Mouse (Mus musculus) CH12.LX (cell line): ENCODE data around the gene Gm13103.
"Not testable (repeated sequence)": the region's sequence is repeated elsewhere in the genome, so short reads cannot be mapped to it uniquely, and the experiment has no call there.

Experiments used
- BHLHE40 ChIP-seq: IDR thresholded peaks from 2 replicates; pipeline ENCODE4 v1.6.1; 2011; ENCODE audit warnings: mild to moderate bottlenecking, low read depth, low read length, improper control_type of control experiment
- CTCF ChIP-seq, 2 experiments: IDR thresholded peaks in 1 of 2; conservative IDR thresholded peaks in 1 of 2; 2 replicates each; pipeline ENCODE4 v1.5.1; 2011 to 2012; ENCODE audit warnings: low read depth in 2 of 2, low read length in 2 of 2, improper control_type of control experiment in 1 of 2, inconsistent platforms in 1 of 2, mild to moderate bottlenecking in 1 of 2, moderate library complexity in 1 of 2
- E2F4 ChIP-seq: IDR thresholded peaks from 2 replicates; pipeline ENCODE4 v1.6.1; 2011; ENCODE audit warnings: low read depth, low read length, improper control_type of control experiment; ENCODE audit not compliant: insufficient replicate concordance
- GABPA ChIP-seq: IDR thresholded peaks from 2 replicates; pipeline ENCODE4 v1.6.1; 2012; ENCODE audit warnings: low read depth, low read length, improper control_type of control experiment, inconsistent platforms; ENCODE audit not compliant: insufficient replicate concordance
- MAX ChIP-seq: IDR thresholded peaks from 2 replicates; pipeline ENCODE4 v1.6.1; 2011; ENCODE audit warnings: low read length, improper control_type of control experiment
- MEF2A ChIP-seq: IDR thresholded peaks from 2 replicates; pipeline ENCODE4 v1.6.1; 2014; ENCODE audit warnings: low read depth, mild to moderate bottlenecking, inconsistent platforms, low read length, improper control_type of control experiment, borderline replicate concordance
- NRF1 ChIP-seq: IDR thresholded peaks from 2 replicates; pipeline ENCODE4 v1.6.1; 2014; ENCODE audit warnings: low read depth, mild to moderate bottlenecking, inconsistent platforms, low read length, improper control_type of control experiment, moderate library complexity
- POLR2A ChIP-seq: IDR thresholded peaks from 2 replicates; pipeline ENCODE4 v1.6.1; 2011; ENCODE audit warnings: low read depth, mild to moderate bottlenecking, improper control_type of control experiment, low read length
- POLR2AphosphoS2 ChIP-seq: IDR thresholded peaks from 2 replicates; pipeline ENCODE4 v1.6.1; 2011; ENCODE audit warnings: low read depth, low read length, improper control_type of control experiment
- TCF12 ChIP-seq: IDR thresholded peaks from 2 replicates; pipeline ENCODE4 v1.6.1; 2014; ENCODE audit warnings: low read depth, mild to moderate bottlenecking, inconsistent platforms, low read length, improper control_type of control experiment
- USF2 ChIP-seq: conservative IDR thresholded peaks from 2 replicates; pipeline ENCODE4 v1.6.1; 2011; ENCODE audit warnings: low read depth, low read length, improper control_type of control experiment
- ZC3H11A ChIP-seq: IDR thresholded peaks from 2 replicates; pipeline ENCODE4 v1.6.1; 2012; ENCODE audit warnings: low read depth, mild to moderate bottlenecking, inconsistent platforms, low read length, improper control_type of control experiment

GRCm38 (mm10) chr4:143900280-143900679 is 54.0 kb downstream of the Gm13103 start, which contains the start of gene Pramef6:
- TF ChIP-seq TCF12; NRF1; POLR2A; ZC3H11A; GABPA; E2F4; BHLHE40; MEF2A; USF2; POLR2AphosphoS2; CTCF (conservative IDR thresholded peaks at IDR 0.05 in 1 of 2, IDR thresholded peaks at IDR 0.05 in 1 of 2; ENCODE audit: low read depth in 2 of 2, low read length in 2 of 2); MAX: not testable (repeated sequence)
